Mouse (Mus musculus) embryonic facial prominence, embryonic 13.5 days (tissue): ENCODE results near the gene Sfr1. TPM values are rescaled to one million over a fixed set of nuclear protein-coding genes. Genes with fewer than 3 reads are reported as not detected.

ENCODE experiments used
- ATAC-seq: fragments of 200-750 bp; cut with Nextera tagmentation; 2 replicates; pipeline ENCODE4 v1.8.0; 2017; ENCODE audit warnings: low read depth; ENCODE audit not compliant: insufficient number of reproducible peaks, insufficient read depth, low FRiP score, low TSS enrichment
- H3K27ac ChIP-seq: fragments of 300-500 bp; sonication (generic); 2 replicates; pipeline ENCODE4 v1.5.1; 2015; ENCODE audit warnings: moderate library complexity, mild to moderate bottlenecking, inconsistent platforms
- H3K27me3 ChIP-seq: fragments of 300-500 bp; sonication (generic); 2 replicates; pipeline ENCODE4 v1.6.1; 2015; ENCODE audit warnings: mild to moderate bottlenecking, inconsistent platforms
- H3K36me3 ChIP-seq: fragments of 300-500 bp; sonication (generic); 2 replicates; pipeline ENCODE4 v1.6.1; 2015; ENCODE audit warnings: mild to moderate bottlenecking, inconsistent platforms
- H3K4me1 ChIP-seq: fragments of 300-500 bp; sonication (generic); 2 replicates; pipeline ENCODE4 v1.6.1; 2015; ENCODE audit warnings: inconsistent platforms
- H3K4me2 ChIP-seq: fragments of 300-500 bp; sonication (generic); 2 replicates; pipeline ENCODE4 v1.6.1; 2015; ENCODE audit warnings: moderate library complexity, mild to moderate bottlenecking, inconsistent platforms
- H3K4me3 ChIP-seq: fragments of 300-500 bp; sonication (generic); 2 replicates; pipeline ENCODE4 v1.5.1; 2015; ENCODE audit warnings: mild to moderate bottlenecking, inconsistent platforms
- H3K9ac ChIP-seq: fragments of 300-500 bp; sonication (generic); 2 replicates; pipeline ENCODE4 v1.6.1; 2015; ENCODE audit warnings: mild to moderate bottlenecking, inconsistent platforms
- H3K9me3 ChIP-seq: fragments of 300-500 bp; sonication (generic); 2 replicates; pipeline ENCODE4 v1.6.1; 2016; ENCODE audit warnings: inconsistent platforms
- WGBS: fragments of 180-500 bp; shearing (Covaris S2); methylation state at CpG from one replicate; pipeline ENCODE4 v1.1.7; 2015; ENCODE audit warnings: mixed read lengths; 5-methylcytosine and 5-hydroxymethylcytosine counted together
- polyA plus RNA-seq: library from polyadenylated mRNA; unstranded; fragments of >200 nt; fragmentation: Nextera tagmentation; extraction: Ambion mirVana; gene quantifications from 2 replicates; pipeline ENCODE4 v1.2.1, GENCODE M21; 2015

Gene Sfr1
- polyA plus RNA-seq, 1 experiment from 2014 or later = 283 TPM

- no peak overlapping the region for H3K4me3 ChIP-seq
- H3K9ac ChIP-seq = no peak overlapping the region
- H3K27ac ChIP-seq = no peak overlapping the region
- 79% methylated on average over 4 of the region's 4 CpGs for WGBS
- peaks cover 3% of the 10 kb centered on the region for H3K4me1 ChIP-seq
- ATAC-seq = no peak
- H3K27me3 ChIP-seq = no peaks in the 10 kb centered on the region
- no peaks in the 10 kb centered on the region for H3K36me3 ChIP-seq
- no peaks in the 10 kb centered on the region for H3K9me3 ChIP-seq
- H3K4me2 ChIP-seq = no peak overlapping the region
Observed at GRCm38 (mm10) chr19:47710376-47710775, 21.1 kb upstream of the Sfr1 start.

- WGBS = 50% methylated on average over 9 of the region's 9 CpGs
- Histone ChIP-seq H3K27me3 (no peaks in the 10 kb centered on the region), H3K36me3 (no peaks in the 10 kb centered on the region), H3K9ac (no peak overlapping the region), H3K4me1 (peaks cover 3% of the 10 kb centered on the region), H3K4me3 (no peak overlapping the region), H3K27ac (peak overlapping the region; percentile 2; the same call in 1 of the 2 replicates), H3K9me3 (no peaks in the 10 kb centered on the region), H3K4me2 (no peak overlapping the region)
- no peak for ATAC-seq
Observed at GRCm38 (mm10) chr19:47713457-47713856, 18.0 kb upstream of the Sfr1 start.

- no peaks in the 10 kb centered on the region for H3K27me3 ChIP-seq
- H3K9me3 ChIP-seq = no peaks in the 10 kb centered on the region
- peaks cover 3% of the 10 kb centered on the region for H3K4me1 ChIP-seq
- 55% methylated on average over 2 of the region's 2 CpGs for WGBS
- H3K4me2 ChIP-seq = no peak overlapping the region
- H3K4me3 ChIP-seq = no peak overlapping the region
- H3K27ac ChIP-seq = no peak overlapping the region
- no peaks in the 10 kb centered on the region for H3K36me3 ChIP-seq
- no peak for ATAC-seq
- no peak overlapping the region for H3K9ac ChIP-seq
Observed at GRCm38 (mm10) chr19:47716144-47716543, 15.3 kb upstream of the Sfr1 start.

GRCm38 (mm10) chr19:47719147-47719546 lies 12.3 kb upstream of the Sfr1 start:
- Histone ChIP-seq H3K27me3 (no peaks in the 10 kb centered on the region), H3K4me3 (no peak overlapping the region), H3K9me3 (no peaks in the 10 kb centered on the region), H3K9ac (no peak overlapping the region), H3K4me2 (no peak overlapping the region), H3K36me3 (no peaks in the 10 kb centered on the region), H3K27ac (no peak overlapping the region), H3K4me1 (peaks cover 2% of the 10 kb centered on the region)
- WGBS = 85% methylated on average over 3 of the region's 3 CpGs
- ATAC-seq = no peak

GRCm38 (mm10) chr19:47722471-47722870 lies 9.0 kb upstream of the Sfr1 start:
- no peak overlapping the region for H3K27ac ChIP-seq
- WGBS = 77% methylated on average over 6 of the region's 6 CpGs

GRCm38 (mm10) chr19:47724903-47725302 lies 6.6 kb upstream of the Sfr1 start:
- Histone ChIP-seq H3K27me3 (no peaks in the 10 kb centered on the region), H3K4me2 (no peak overlapping the region), H3K4me3 (no peak overlapping the region), H3K9me3 (no peaks in the 10 kb centered on the region), H3K36me3 (no peaks in the 10 kb centered on the region), H3K9ac (no peak overlapping the region), H3K4me1 (peaks cover 18% of the 10 kb centered on the region), H3K27ac (no peak overlapping the region)
- 81% methylated on average over 4 of the region's 4 CpGs for WGBS
- ATAC-seq = no peak

More at GRCm38 (mm10) chr19:47722471-47722870, 9.0 kb upstream of the Sfr1 start:
- H3K36me3 ChIP-seq = no peaks in the 10 kb centered on the region
- H3K4me2 ChIP-seq = no peak overlapping the region
- H3K27me3 ChIP-seq = no peaks in the 10 kb centered on the region
- H3K9ac ChIP-seq = no peak overlapping the region
- H3K4me3 ChIP-seq = no peak overlapping the region
- peaks cover 10% of the 10 kb centered on the region for H3K4me1 ChIP-seq
- no peaks in the 10 kb centered on the region for H3K9me3 ChIP-seq
- ATAC-seq = no peak

GRCm38 (mm10) chr19:47725643-47726140 lies 5.8 kb upstream of the Sfr1 start:
- ATAC-seq = no peak
- H3K9ac ChIP-seq = no peak overlapping the region
- H3K9me3 ChIP-seq = no peaks in the 10 kb centered on the region
- no peak overlapping the region for H3K4me2 ChIP-seq
- H3K4me1 ChIP-seq = peaks cover 25% of the 10 kb centered on the region
- 31% methylated on average over 7 of the region's 7 CpGs for WGBS
- H3K4me3 ChIP-seq = no peak overlapping the region
- no peaks in the 10 kb centered on the region for H3K36me3 ChIP-seq
- H3K27ac ChIP-seq = no peak overlapping the region
- no peaks in the 10 kb centered on the region for H3K27me3 ChIP-seq

- Histone ChIP-seq H3K4me1 (peaks cover 29% of the 10 kb centered on the region), H3K36me3 (peaks cover 29% of the 10 kb centered on the region), H3K9ac (peak overlapping the region; percentile 84), H3K27ac (peak overlapping the region; percentile 98), H3K4me3 (peak overlapping the region; percentile 78), H3K27me3 (no peaks in the 10 kb centered on the region), H3K4me2 (peak overlapping the region; percentile 64), H3K9me3 (no peaks in the 10 kb centered on the region)
- WGBS = 0% methylated on average over 12 of the region's 12 CpGs
- peak; percentile 86 for ATAC-seq
Observed at GRCm38 (mm10) chr19:47730691-47731070, 801 bp upstream of the Sfr1 start.

GRCm38 (mm10) chr19:47731931-47732330 lies 449 bp downstream of the Sfr1 start:
- Histone ChIP-seq H3K27me3 (no peaks in the 10 kb centered on the region), H3K9me3 (no peaks in the 10 kb centered on the region), H3K4me3 (peak overlapping the region; percentile 78), H3K9ac (peak overlapping the region; percentile 84), H3K4me2 (peak overlapping the region; percentile 64), H3K27ac (peak overlapping the region; percentile 98), H3K36me3 (peaks cover 35% of the 10 kb centered on the region), H3K4me1 (peaks cover 22% of the 10 kb centered on the region)
- 2% methylated on average over 15 of the region's 15 CpGs for WGBS
- ATAC-seq = no peak

- H3K27ac ChIP-seq = no peak overlapping the region
- no peaks in the 10 kb centered on the region for H3K9me3 ChIP-seq
- no peak overlapping the region for H3K4me2 ChIP-seq
- H3K36me3 ChIP-seq = no peaks in the 10 kb centered on the region
- H3K27me3 ChIP-seq = no peaks in the 10 kb centered on the region
- H3K4me3 ChIP-seq = no peak overlapping the region
- H3K4me1 ChIP-seq = no peaks in the 10 kb centered on the region
- WGBS = 74% methylated on average over 2 of the region's 2 CpGs
- no peak overlapping the region for H3K9ac ChIP-seq
- no peak for ATAC-seq
Observed at GRCm38 (mm10) chr19:47747072-47747471, 15.6 kb downstream of the Sfr1 start.

- Histone ChIP-seq H3K27ac (no peak overlapping the region), H3K9me3 (no peaks in the 10 kb centered on the region), H3K36me3 (no peaks in the 10 kb centered on the region), H3K4me1 (no peaks in the 10 kb centered on the region), H3K4me2 (no peak overlapping the region), H3K4me3 (no peak overlapping the region), H3K9ac (no peak overlapping the region), H3K27me3 (no peaks in the 10 kb centered on the region)
- ATAC-seq = no peak
- WGBS = 53% methylated on average over 2 of the region's 2 CpGs
Observed at GRCm38 (mm10) chr19:47748950-47749349, 17.5 kb downstream of the Sfr1 start.

- no peaks in the 10 kb centered on the region for H3K27me3 ChIP-seq
- H3K4me2 ChIP-seq = no peak overlapping the region
- no peak overlapping the region for H3K27ac ChIP-seq
- no peaks in the 10 kb centered on the region for H3K4me1 ChIP-seq
- 75% methylated on average over 5 of the region's 5 CpGs for WGBS
- ATAC-seq = no peak
- no peaks in the 10 kb centered on the region for H3K9me3 ChIP-seq
- H3K4me3 ChIP-seq = no peak overlapping the region
- H3K36me3 ChIP-seq = no peaks in the 10 kb centered on the region
- H3K9ac ChIP-seq = no peak overlapping the region
Observed at GRCm38 (mm10) chr19:47750391-47750790, 18.9 kb downstream of the Sfr1 start.
